Mouse (Mus musculus) spleen, postnatal 14 days (tissue): ENCODE results near the gene Rtn4ip1.
A peak's percentile ranks its signal among the peaks of the same experiment; 100 is the strongest.
"Not testable (repeated sequence)": the region's sequence is repeated elsewhere in the genome, so short reads cannot be mapped to it uniquely, and the experiment has no call there.

ENCODE experiments used
- DNase-seq, 2 experiments: peaks; one replicate each; pipeline ENCODE4 v3.0.0; 2021 to 2022; ENCODE audit warnings: low spot score in 2 of 2

Rtn4ip1 gene

GRCm38 (mm10) chr10:43901578-43902194 is at the start of gene Rtn4ip1, which contains the start of gene Qrsl1:
Rtn4ip1 (plus strand) TSS chr10:43901807.
Qrsl1 (minus strand) TSS chr10:43901745.
- peak; percentile 84 to 91 for DNase-seq

GRCm38 (mm10) chr10:43851898-43852297 is 49.7 kb upstream of the Rtn4ip1 start:
- no peak for DNase-seq

GRCm38 (mm10) chr10:43855916-43856315 is 45.7 kb upstream of the Rtn4ip1 start:
- DNase-seq, result no peak

GRCm38 (mm10) chr10:43856351-43856750 is 45.3 kb upstream of the Rtn4ip1 start:
- DNase-seq, result no peak

GRCm38 (mm10) chr10:43870752-43871151 is 30.9 kb upstream of the Rtn4ip1 start:
- DNase-seq, result peak in 1 of 2 experiments; percentile 37

- no peak for DNase-seq
These were observed 30.1 kb upstream of the Rtn4ip1 start for GRCm38 (mm10) chr10:43871458-43871857.

- no peak for DNase-seq
These were observed 13.9 kb upstream of the Rtn4ip1 start for GRCm38 (mm10) chr10:43887676-43888075.

- DNase-seq, result no peak
These were observed 12.6 kb upstream of the Rtn4ip1 start for GRCm38 (mm10) chr10:43888976-43889375.

- no peak for DNase-seq
These were observed 8.6 kb upstream of the Rtn4ip1 start for GRCm38 (mm10) chr10:43892971-43893370.

- DNase-seq, result no peak
These were observed 5.5 kb upstream of the Rtn4ip1 start for GRCm38 (mm10) chr10:43896065-43896464.

- no peak for DNase-seq
These were observed 3.3 kb upstream of the Rtn4ip1 start for GRCm38 (mm10) chr10:43898276-43898675.

GRCm38 (mm10) chr10:43900883-43901570 is 580 bp upstream of the Rtn4ip1 start:
- peak in 1 of 2 experiments; percentile 9 for DNase-seq

GRCm38 (mm10) chr10:43904569-43904968 is 3.0 kb downstream of the Rtn4ip1 start:
- no peak for DNase-seq

- DNase-seq, result no peak
These were observed 8.6 kb downstream of the Rtn4ip1 start for GRCm38 (mm10) chr10:43910032-43910872.

- no peak for DNase-seq
These were observed 9.2 kb downstream of the Rtn4ip1 start for GRCm38 (mm10) chr10:43910873-43911142.

- DNase-seq, result no peak
These were observed 10.6 kb downstream of the Rtn4ip1 start for GRCm38 (mm10) chr10:43912236-43912635.

- DNase-seq, result no peak
These were observed 14.6 kb downstream of the Rtn4ip1 start for GRCm38 (mm10) chr10:43916181-43916580.

- no peak for DNase-seq
These were observed 15.1 kb downstream of the Rtn4ip1 start for GRCm38 (mm10) chr10:43916737-43917136.

GRCm38 (mm10) chr10:43918696-43919608 is 17.3 kb downstream of the Rtn4ip1 start:
- peak; percentile 78 to 90 for DNase-seq

GRCm38 (mm10) chr10:43923096-43923495 is 21.5 kb downstream of the Rtn4ip1 start:
- DNase-seq, result no peak

- DNase-seq, result not testable (repeated sequence)
These were observed 24.2 kb downstream of the Rtn4ip1 start for GRCm38 (mm10) chr10:43925776-43926175.

GRCm38 (mm10) chr10:43927736-43928135 is 26.1 kb downstream of the Rtn4ip1 start:
- DNase-seq, result no peak
